Mouse (Mus musculus) ES-Bruce4 (cell line): Measurements from ENCODE around the gene Tbc1d9b.

Source experiments
- CTCF ChIP-seq: IDR thresholded peaks from one replicate; pipeline ENCODE4 v1.8.1; 2011; ENCODE audit warnings: low read depth, low read length
- POLR2A ChIP-seq: IDR thresholded peaks from one replicate; pipeline ENCODE4 v1.8.1; 2011; ENCODE audit warnings: low read length; ENCODE audit not compliant: insufficient read depth

DNA sequence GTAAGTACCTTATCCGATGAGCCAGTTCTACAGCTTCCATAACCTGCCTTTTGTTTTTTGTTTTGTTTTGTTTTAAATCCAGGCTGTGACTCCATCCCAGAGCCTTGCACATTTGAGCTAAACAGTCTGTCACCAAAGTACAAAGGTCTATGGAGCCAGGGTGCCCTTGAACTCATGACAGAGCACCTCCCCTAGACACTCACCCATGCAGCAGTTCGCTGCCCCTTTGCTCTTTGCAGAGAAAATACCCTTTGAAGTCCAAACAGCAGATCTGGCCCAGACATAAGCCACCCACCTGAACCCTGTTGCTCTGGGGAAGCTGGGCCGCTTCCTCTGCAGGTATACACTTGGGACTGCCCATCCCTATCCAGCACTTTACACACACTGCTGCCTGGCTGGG lies 70.4 kb downstream of the Tbc1d9b start:
- no peak for TF ChIP-seq CTCF
- no peak for TF ChIP-seq POLR2A
